Mouse (Mus musculus) kidney, embryonic 16.5 days (tissue): ENCODE measurements around the gene Tbxa2r. TPM values are rescaled to one million over a fixed set of nuclear protein-coding genes. Genes with fewer than 3 reads are reported as not detected.

Source experiments
- ATAC-seq: fragments of 200-750 bp; cut with Nextera tagmentation; 2 replicates; pipeline ENCODE4 v1.8.0; 2017; ENCODE audit warnings: moderate TSS enrichment; ENCODE audit not compliant: low FRiP score, low TSS enrichment
- H3K27ac ChIP-seq: fragments of 300-500 bp; sonication (generic); 2 replicates; pipeline ENCODE4 v1.5.1; 2014; ENCODE audit warnings: low read length
- H3K27me3 ChIP-seq: fragments of 300-500 bp; sonication (generic); 2 replicates; pipeline ENCODE4 v1.6.1; 2014; ENCODE audit warnings: low read length, control low read depth, mixed read lengths; ENCODE audit not compliant: insufficient read depth
- H3K36me3 ChIP-seq: fragments of 300-500 bp; sonication (generic); 2 replicates; pipeline ENCODE4 v1.6.1; 2014; ENCODE audit warnings: low read length, control low read depth, mixed read lengths; ENCODE audit not compliant: insufficient read depth
- H3K4me1 ChIP-seq: fragments of 300-500 bp; sonication (generic); 2 replicates; pipeline ENCODE4 v1.6.1; 2014; ENCODE audit warnings: low read length, control low read depth, mixed read lengths; ENCODE audit not compliant: insufficient read depth
- H3K4me2 ChIP-seq: fragments of 300-500 bp; sonication (generic); replicated peaks from 2 replicates; pipeline ENCODE4 v1.6.1; 2014; ENCODE audit warnings: low read depth, low read length
- H3K4me3 ChIP-seq: fragments of 300-500 bp; sonication (generic); 2 replicates; pipeline ENCODE4 v1.5.1; 2014; ENCODE audit warnings: mild to moderate bottlenecking, low read length
- H3K9ac ChIP-seq: fragments of 300-500 bp; sonication (generic); replicated peaks from 2 replicates; pipeline ENCODE4 v1.6.1; 2014; ENCODE audit warnings: low read length
- H3K9me3 ChIP-seq: fragments of 300-500 bp; sonication (generic); 2 replicates; pipeline ENCODE4 v1.6.1; 2016; ENCODE audit warnings: low read length, control low read depth
- WGBS: fragments of 180-500 bp; shearing (Covaris S2); extraction: QIAGEN DNeasy Blood & Tissue Kit; methylation state at CpG from one replicate; pipeline ENCODE4 v1.1.7; 2014; 5-methylcytosine and 5-hydroxymethylcytosine counted together
- polyA plus RNA-seq: library from polyadenylated mRNA; unstranded; fragments of >200 nt; fragmentation: Nextera tagmentation; extraction: Ambion mirVana; gene quantifications from 2 replicates; pipeline ENCODE4 v1.2.1, GENCODE M21; 2015

Gene Tbxa2r
- polyA plus RNA-seq, 1 experiment from 2014 or later: 20.2 TPM

GRCm38 (mm10) chr10:81375322-81375721 is 46.8 kb downstream of the Tbxa2r start:
- H3K36me3 ChIP-seq: peaks cover 44% of the 10 kb centered on the region
- H3K27me3 ChIP-seq: no peaks in the 10 kb centered on the region
- no peak overlapping the region for H3K9ac ChIP-seq
- no peak overlapping the region for H3K4me2 ChIP-seq
- H3K4me1 ChIP-seq: peaks cover 23% of the 10 kb centered on the region
- H3K27ac ChIP-seq: no peak overlapping the region
- H3K9me3 ChIP-seq: no peaks in the 10 kb centered on the region
- 92% methylated on average over 10 of the region's 10 CpGs for WGBS
- H3K4me3 ChIP-seq: no peak overlapping the region
- ATAC-seq: no peak

- Histone ChIP-seq H3K9ac (peak overlapping the region; percentile 90), H3K36me3 (peaks cover 30% of the 10 kb centered on the region), H3K4me2 (peak overlapping the region; percentile 90), H3K27ac (peak overlapping the region; percentile 49), H3K9me3 (no peaks in the 10 kb centered on the region), H3K4me1 (peaks cover 23% of the 10 kb centered on the region), H3K4me3 (peak overlapping the region; percentile 86), H3K27me3 (no peaks in the 10 kb centered on the region)
- WGBS: 36% methylated on average over 6 of the region's 6 CpGs
- no peak for ATAC-seq
These were observed 48.2 kb downstream of the Tbxa2r start for GRCm38 (mm10) chr10:81376561-81377361.

GRCm38 (mm10) chr10:81377362-81377664 is 48.8 kb downstream of the Tbxa2r start:
- 35% methylated on average over 2 of the region's 2 CpGs for WGBS
- no peak for ATAC-seq

DNA sequence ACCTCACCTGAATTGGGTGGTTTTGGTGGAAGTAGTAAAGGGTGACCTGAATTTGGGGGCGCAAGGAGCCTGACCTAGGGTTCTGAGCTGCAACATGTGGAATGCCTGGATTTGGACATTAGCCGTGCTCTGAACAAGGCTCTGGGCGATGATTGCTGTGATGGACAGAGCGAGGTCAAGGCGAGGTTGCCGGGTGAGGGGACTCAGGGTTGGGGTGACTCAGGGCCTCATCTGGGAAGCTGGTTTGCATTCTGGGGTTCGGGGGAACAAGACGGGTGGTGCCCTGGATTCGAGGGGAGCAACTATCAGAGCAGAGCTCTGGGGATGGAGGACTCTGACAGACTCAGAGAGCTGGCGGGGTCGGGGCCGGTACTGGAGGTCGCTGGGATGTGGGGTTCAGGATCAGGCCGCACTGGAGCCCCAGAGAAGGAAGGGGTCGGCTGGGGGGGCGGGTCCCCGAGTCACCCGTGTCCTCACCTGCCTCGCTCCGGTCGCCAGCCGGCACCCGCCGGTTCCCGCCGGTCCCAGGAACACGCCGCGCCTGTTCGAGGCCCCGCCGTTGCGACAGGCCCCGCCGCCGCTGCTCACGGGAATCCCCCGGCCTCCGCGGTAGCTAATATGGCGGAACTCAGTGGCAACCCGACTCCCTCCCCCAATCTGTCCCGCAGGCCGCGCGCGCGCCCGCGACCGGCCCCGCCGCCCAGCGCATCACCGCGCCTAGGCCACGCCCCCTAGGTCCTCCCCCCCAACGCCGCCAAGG is 49.4 kb downstream of the Tbxa2r start, which contains the start of gene Fzr1:
TSS of gene Fzr1 (minus strand) at position 724 of the 760 bp plus-strand sequence.
- Histone ChIP-seq H3K4me3 (peak within 1 kb of the TSS; percentile 86), H3K27ac (peak within 1 kb of the TSS; percentile 78), H3K27me3 (no peaks in the 10 kb centered on the region), H3K4me1 (peaks cover 23% of the 10 kb centered on the region), H3K9ac (peak within 1 kb of the TSS; percentile 90), H3K4me2 (peak within 1 kb of the TSS; percentile 90), H3K36me3 (peaks cover 22% of the 10 kb centered on the region), H3K9me3 (no peaks in the 10 kb centered on the region)
- WGBS: under 1% methylated on average over 45 of the region's 59 CpGs
- ATAC-seq: peak; percentile 66

More at GRCm38 (mm10) chr10:81377362-81377664, 48.8 kb downstream of the Tbxa2r start:
- Histone ChIP-seq H3K9ac (peak overlapping the region; percentile 90), H3K9me3 (no peaks in the 10 kb centered on the region), H3K36me3 (peaks cover 28% of the 10 kb centered on the region), H3K4me2 (peak overlapping the region; percentile 90), H3K27ac (peak overlapping the region; percentile 49), H3K27me3 (no peaks in the 10 kb centered on the region), H3K4me3 (peak overlapping the region; percentile 86), H3K4me1 (peaks cover 23% of the 10 kb centered on the region)

- Histone ChIP-seq H3K27me3 (no peaks in the 10 kb centered on the region), H3K27ac (peak overlapping the region; percentile 78), H3K4me2 (peak overlapping the region; percentile 90), H3K9me3 (no peaks in the 10 kb centered on the region), H3K4me1 (peaks cover 23% of the 10 kb centered on the region), H3K36me3 (peaks cover 16% of the 10 kb centered on the region), H3K9ac (peak overlapping the region; percentile 90), H3K4me3 (peak overlapping the region; percentile 86)
- ATAC-seq: peak; percentile 96
- WGBS: under 1% methylated on average over 43 of the region's 46 CpGs
These were observed 50.1 kb downstream of the Tbxa2r start for GRCm38 (mm10) chr10:81378553-81379182.

DNA sequence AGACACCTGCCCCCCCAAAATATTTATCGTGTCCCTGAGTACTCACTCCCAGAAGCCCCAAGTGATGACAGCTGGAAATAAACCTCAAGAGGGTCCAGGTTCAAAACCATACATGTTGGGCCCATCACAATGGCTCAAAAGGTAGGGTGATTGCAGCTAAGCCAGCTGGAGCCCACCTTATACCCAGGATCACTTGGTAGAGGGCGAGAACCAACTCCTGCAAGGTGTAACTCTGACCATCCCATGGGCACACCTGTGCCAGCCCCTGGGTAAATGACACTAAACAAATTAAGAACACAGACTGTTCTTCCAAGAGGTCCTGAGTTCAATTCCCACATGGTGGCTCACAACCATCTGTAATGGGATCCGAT is 50.6 kb downstream of the Tbxa2r start:
- Histone ChIP-seq H3K4me2 (peak overlapping the region; percentile 66), H3K9ac (peak overlapping the region; percentile 79), H3K27me3 (no peaks in the 10 kb centered on the region), H3K4me3 (peak overlapping the region; percentile 86), H3K4me1 (peaks cover 23% of the 10 kb centered on the region), H3K27ac (peak overlapping the region; percentile 78), H3K36me3 (peaks cover 13% of the 10 kb centered on the region), H3K9me3 (no peaks in the 10 kb centered on the region)
- 51% methylated on average over 3 of the region's 3 CpGs for WGBS
- no peak; the same call in 1 of the 2 replicates for ATAC-seq

DNA sequence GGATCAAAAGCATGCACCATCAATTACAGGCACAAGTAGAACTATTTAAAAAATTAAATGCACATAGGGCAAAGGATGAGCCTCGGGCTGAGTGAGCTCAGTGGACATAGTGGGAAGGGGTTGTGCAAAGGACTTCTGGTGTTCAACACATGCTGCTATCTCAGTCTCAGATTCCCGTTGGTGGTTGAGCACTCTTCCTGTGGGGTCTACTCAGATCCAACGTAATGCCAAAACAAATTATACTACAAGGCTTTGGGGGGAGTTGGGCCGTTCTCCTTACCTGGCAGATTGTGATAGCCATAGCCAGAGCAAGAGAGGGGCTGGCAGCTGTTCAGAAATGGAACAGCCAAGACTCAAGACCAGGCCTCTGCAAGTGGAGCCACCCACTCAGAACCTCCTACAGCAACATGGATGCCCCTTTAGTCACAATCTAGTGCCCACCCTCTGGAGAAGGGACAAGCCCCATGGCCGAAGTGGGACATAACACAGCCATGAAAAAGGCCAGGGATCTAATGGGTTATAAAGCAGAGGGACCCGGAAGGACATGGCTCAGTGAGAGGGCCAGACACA is 51.4 kb downstream of the Tbxa2r start:
- H3K4me1 ChIP-seq: peaks cover 23% of the 10 kb centered on the region
- 89% methylated on average over 6 of the region's 6 CpGs for WGBS
- H3K4me2 ChIP-seq: no peak overlapping the region
- ATAC-seq: no peak
- no peaks in the 10 kb centered on the region for H3K9me3 ChIP-seq
- no peak overlapping the region for H3K27ac ChIP-seq
- peaks cover 9% of the 10 kb centered on the region for H3K36me3 ChIP-seq
- H3K27me3 ChIP-seq: no peaks in the 10 kb centered on the region
- H3K9ac ChIP-seq: no peak overlapping the region
- no peak overlapping the region for H3K4me3 ChIP-seq

DNA sequence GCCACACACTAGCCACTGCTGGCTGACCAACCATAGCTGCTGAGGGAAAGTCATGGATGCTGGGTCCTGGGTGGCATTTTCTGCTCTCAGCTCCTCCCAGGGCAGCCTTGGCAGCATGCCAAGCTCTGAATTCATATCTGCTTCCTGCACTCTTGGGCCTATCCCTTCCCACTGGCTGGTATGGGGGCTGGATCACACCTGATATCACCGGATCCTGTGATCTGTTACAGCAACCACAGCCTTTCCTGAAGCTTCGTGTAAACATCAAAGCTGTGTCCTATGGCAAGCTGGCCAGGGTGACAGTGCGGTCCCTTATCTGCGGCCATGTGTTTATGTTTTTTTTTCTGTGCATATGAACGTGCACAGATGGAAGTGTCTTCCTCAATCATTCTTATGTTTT is 53.5 kb downstream of the Tbxa2r start:
- ATAC-seq: no peak
- no peak overlapping the region for H3K4me3 ChIP-seq
- no peaks in the 10 kb centered on the region for H3K27me3 ChIP-seq
- peaks cover 9% of the 10 kb centered on the region for H3K36me3 ChIP-seq
- H3K9ac ChIP-seq: no peak overlapping the region
- WGBS: 66% methylated on average over 5 of the region's 5 CpGs
- peaks cover 22% of the 10 kb centered on the region for H3K4me1 ChIP-seq
- H3K9me3 ChIP-seq: no peaks in the 10 kb centered on the region
- peak overlapping the region; percentile 48 for H3K27ac ChIP-seq
- H3K4me2 ChIP-seq: no peak overlapping the region

DNA sequence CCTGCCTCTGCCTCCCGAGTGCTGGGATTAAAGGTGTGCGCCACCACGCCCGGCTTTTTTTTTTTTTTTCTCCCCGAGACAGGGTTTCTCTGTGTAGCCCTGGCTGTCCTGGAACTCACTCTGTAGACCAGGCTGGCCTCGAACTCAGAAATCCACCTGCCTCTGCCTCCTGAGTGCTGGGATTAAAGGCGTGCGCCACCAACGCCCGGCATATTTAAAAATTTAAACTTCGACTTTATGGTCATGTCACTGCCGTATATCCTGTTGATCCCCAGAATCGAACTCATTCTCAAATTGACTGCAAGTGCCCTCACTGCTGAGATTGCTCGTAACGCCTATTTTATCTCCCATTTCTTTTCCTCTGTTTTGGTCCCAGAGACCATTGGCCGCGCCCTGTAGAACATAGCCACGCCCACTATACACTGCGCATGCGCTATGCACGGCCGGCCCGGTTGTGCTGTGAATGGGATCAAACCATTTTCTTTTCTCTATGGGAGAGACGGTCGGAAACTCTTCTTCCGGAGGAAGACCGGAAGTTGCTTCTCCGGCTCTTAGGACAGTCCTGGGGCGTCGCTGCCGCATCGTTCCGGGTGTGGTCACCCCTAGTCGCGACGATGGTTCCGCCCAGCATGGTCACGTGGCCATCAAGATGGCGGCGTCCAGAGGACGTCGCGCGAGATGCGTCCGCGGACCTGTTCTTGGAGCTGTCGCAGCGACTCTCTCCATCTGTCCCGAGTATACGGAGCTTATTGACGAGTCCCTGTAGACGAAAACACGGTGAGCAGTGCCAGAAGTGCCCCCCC is 55.5 kb downstream of the Tbxa2r start, which contains the start of the genes Dohh and Gm48551:
TSS of gene Dohh (plus strand) at position 627 of the 803 bp plus-strand sequence.
TSS of gene Gm48551 (plus strand) at position 665 of the 803 bp plus-strand sequence.
- H3K9ac ChIP-seq: peak within 1 kb of the TSS; percentile 89
- 4% methylated on average over 51 of the region's 54 CpGs for WGBS
- H3K27me3 ChIP-seq: no peaks in the 10 kb centered on the region
- no peaks in the 10 kb centered on the region for H3K9me3 ChIP-seq
- H3K4me2 ChIP-seq: peak within 1 kb of the TSS; percentile 94
- peak within 1 kb of the TSS; percentile 85 for H3K27ac ChIP-seq
- H3K36me3 ChIP-seq: peaks cover 26% of the 10 kb centered on the region
- ATAC-seq: peak; percentile 93
- H3K4me1 ChIP-seq: peaks cover 14% of the 10 kb centered on the region
- H3K4me3 ChIP-seq: peak within 1 kb of the TSS; percentile 94
